Mouse (Mus musculus): ENCODE data around the gene Tango2. TPM values are rescaled to one million over a fixed set of nuclear protein-coding genes. Genes with fewer than 3 reads are reported as not detected.

Tango2 gene
- polyA plus RNA-seq, 1 experiment from 2014 or later = 52.1 TPM

DNA sequence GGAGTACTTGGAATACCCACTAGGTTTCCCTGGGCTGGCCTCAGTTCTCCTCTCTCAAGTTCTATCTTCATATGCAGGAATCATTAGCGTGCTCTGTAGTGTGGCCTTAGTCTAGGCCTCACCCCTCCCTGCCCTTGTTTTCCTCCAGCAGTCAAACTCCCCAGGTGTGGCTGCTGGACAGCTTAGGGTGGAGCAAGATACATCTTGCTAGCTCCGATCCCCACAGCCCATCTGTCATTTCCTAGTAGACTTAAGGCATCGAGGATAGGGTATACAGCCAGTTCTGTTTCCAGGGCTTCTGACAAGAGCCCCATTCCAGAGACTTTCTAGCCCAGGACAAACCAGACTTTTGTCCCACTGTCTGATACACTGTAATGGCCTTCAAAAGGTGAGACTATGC lies 43.8 kb upstream of the Tango2 start:
- Histone ChIP-seq H3K4me1 (ENCODE audit: control insufficient read depth, low read depth, low read length) (peaks cover 66% of the 10 kb centered on the region), H3K9me3 (replicated peaks; ENCODE audit: control insufficient read depth, low read length) (no peaks in the 10 kb centered on the region), H3K27me3 (ENCODE audit: control insufficient read depth, insufficient read depth, low read depth, low read length) (no peaks in the 10 kb centered on the region), H3K4me2 (ENCODE audit: low read depth, low read length) (no peak overlapping the region), H3K4me3 (ENCODE audit: low read depth, low read length) (no peak overlapping the region), H3K27ac (ENCODE audit: low read length) (no peak overlapping the region; the same call in 1 of the 2 replicates), H3K36me3 (ENCODE audit: control insufficient read depth, insufficient read depth) (no peaks in the 10 kb centered on the region), H3K9ac (ENCODE audit: low read depth, low read length) (peak overlapping the region; percentile 77; the same call in 1 of the 2 replicates)
- no peak for ATAC-seq (ENCODE audit: low read depth)
- 62% methylated on average over 3 of the region's 3 CpGs for WGBS (ENCODE audit: insufficient replicate concordance)

DNA sequence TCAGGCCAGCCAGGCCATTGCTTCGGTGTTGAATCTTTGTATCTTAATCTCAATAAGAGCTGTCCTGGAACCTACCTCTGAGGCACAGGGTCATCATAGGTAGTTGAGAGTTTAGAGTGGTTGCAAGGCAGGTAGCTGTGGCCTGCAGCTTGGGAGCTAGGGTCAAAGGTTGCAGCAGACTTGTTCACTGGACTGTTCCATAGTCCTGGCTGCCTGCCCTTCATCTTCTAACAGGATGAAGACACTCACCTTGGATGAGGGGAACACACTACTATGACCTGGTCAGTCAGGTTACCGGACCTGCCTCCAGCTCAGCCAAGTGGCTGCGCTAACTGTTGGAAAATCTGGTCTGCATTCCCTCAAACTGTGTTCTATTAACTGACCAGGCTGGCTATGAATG lies 43.2 kb upstream of the Tango2 start:
- Histone ChIP-seq H3K27me3 (ENCODE audit: control insufficient read depth, insufficient read depth, low read depth, low read length) (no peaks in the 10 kb centered on the region), H3K4me2 (ENCODE audit: low read depth, low read length) (no peak overlapping the region), H3K9me3 (replicated peaks; ENCODE audit: control insufficient read depth, low read length) (no peaks in the 10 kb centered on the region), H3K27ac (ENCODE audit: low read length) (no peak overlapping the region), H3K36me3 (ENCODE audit: control insufficient read depth, insufficient read depth) (no peaks in the 10 kb centered on the region), H3K9ac (ENCODE audit: low read depth, low read length) (no peak overlapping the region), H3K4me1 (ENCODE audit: control insufficient read depth, low read depth, low read length) (peaks cover 69% of the 10 kb centered on the region), H3K4me3 (ENCODE audit: low read depth, low read length) (no peak overlapping the region)
- ATAC-seq (ENCODE audit: low read depth) = no peak
- WGBS (ENCODE audit: insufficient replicate concordance) = 87% methylated on average over 3 of the region's 3 CpGs

DNA sequence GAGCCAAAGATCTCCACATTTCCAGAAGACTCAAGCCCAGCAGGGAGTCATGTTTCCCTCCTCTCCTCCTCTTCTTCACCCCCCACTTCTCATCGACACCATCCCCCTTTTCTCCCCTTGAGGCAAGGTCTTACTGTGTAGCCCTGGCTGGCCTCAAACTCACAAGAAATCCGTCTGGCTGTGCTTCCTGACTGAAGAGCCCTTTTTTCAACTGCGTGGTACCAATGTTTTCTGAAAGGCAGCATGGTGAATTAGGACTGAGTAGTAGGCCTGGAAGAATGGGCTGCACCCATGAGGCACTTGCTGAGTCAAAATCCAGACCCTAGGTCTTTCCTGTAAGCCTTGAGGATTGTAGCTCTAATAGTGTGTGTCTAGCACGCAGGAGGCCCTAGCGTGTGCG lies 42.5 kb upstream of the Tango2 start:
- H3K4me3 ChIP-seq (ENCODE audit: low read depth, low read length) = no peak overlapping the region
- no peak overlapping the region for H3K4me2 ChIP-seq (ENCODE audit: low read depth, low read length)
- no peaks in the 10 kb centered on the region for H3K9me3 ChIP-seq (replicated peaks; ENCODE audit: control insufficient read depth, low read length)
- no peak for ATAC-seq (ENCODE audit: low read depth)
- no peaks in the 10 kb centered on the region for H3K36me3 ChIP-seq (ENCODE audit: control insufficient read depth, insufficient read depth)
- peaks cover 64% of the 10 kb centered on the region for H3K4me1 ChIP-seq (ENCODE audit: control insufficient read depth, low read depth, low read length)
- H3K27ac ChIP-seq (ENCODE audit: low read length) = peak overlapping the region; percentile 42
- WGBS (ENCODE audit: insufficient replicate concordance) = 71% methylated on average over 6 of the region's 6 CpGs
- no peaks in the 10 kb centered on the region for H3K27me3 ChIP-seq (ENCODE audit: control insufficient read depth, insufficient read depth, low read depth, low read length)
- no peak overlapping the region for H3K9ac ChIP-seq (ENCODE audit: low read depth, low read length)

GRCm38 (mm10) chr16:18388583-18389435 lies 40.9 kb upstream of the Tango2 start:
- ATAC-seq (ENCODE audit: low read depth) = no peak
- Histone ChIP-seq H3K36me3 (ENCODE audit: control insufficient read depth, insufficient read depth) (no peaks in the 10 kb centered on the region), H3K4me1 (ENCODE audit: control insufficient read depth, low read depth, low read length) (peaks cover 55% of the 10 kb centered on the region), H3K27me3 (ENCODE audit: control insufficient read depth, insufficient read depth, low read depth, low read length) (no peaks in the 10 kb centered on the region), H3K4me3 (ENCODE audit: low read depth, low read length) (no peak overlapping the region), H3K9me3 (replicated peaks; ENCODE audit: control insufficient read depth, low read length) (no peaks in the 10 kb centered on the region), H3K9ac (ENCODE audit: low read depth, low read length) (0 out of 2 replicates have a peak overlapping the region, but pooled peaks have one; percentile 26), H3K27ac (ENCODE audit: low read length) (peak overlapping the region; percentile 72), H3K4me2 (ENCODE audit: low read depth, low read length) (no peak overlapping the region)
- WGBS (ENCODE audit: insufficient replicate concordance) = 66% methylated on average over 14 of the region's 14 CpGs

- Histone ChIP-seq H3K4me1 (ENCODE audit: control insufficient read depth, low read depth, low read length) (peaks cover 46% of the 10 kb centered on the region), H3K27ac (ENCODE audit: low read length) (peak overlapping the region; percentile 72), H3K9ac (ENCODE audit: low read depth, low read length) (peak overlapping the region; percentile 26; the same call in 1 of the 2 replicates), H3K4me2 (ENCODE audit: low read depth, low read length) (peak overlapping the region; percentile 50), H3K27me3 (ENCODE audit: control insufficient read depth, insufficient read depth, low read depth, low read length) (no peaks in the 10 kb centered on the region), H3K36me3 (ENCODE audit: control insufficient read depth, insufficient read depth) (no peaks in the 10 kb centered on the region), H3K9me3 (replicated peaks; ENCODE audit: control insufficient read depth, low read length) (no peaks in the 10 kb centered on the region), H3K4me3 (ENCODE audit: low read depth, low read length) (no peak overlapping the region)
- peak; percentile 68 for ATAC-seq (ENCODE audit: low read depth)
- WGBS (ENCODE audit: insufficient replicate concordance) = 25% methylated on average over 5 of the region's 7 CpGs
These were observed 40.0 kb upstream of the Tango2 start for GRCm38 (mm10) chr16:18387704-18388582.

DNA sequence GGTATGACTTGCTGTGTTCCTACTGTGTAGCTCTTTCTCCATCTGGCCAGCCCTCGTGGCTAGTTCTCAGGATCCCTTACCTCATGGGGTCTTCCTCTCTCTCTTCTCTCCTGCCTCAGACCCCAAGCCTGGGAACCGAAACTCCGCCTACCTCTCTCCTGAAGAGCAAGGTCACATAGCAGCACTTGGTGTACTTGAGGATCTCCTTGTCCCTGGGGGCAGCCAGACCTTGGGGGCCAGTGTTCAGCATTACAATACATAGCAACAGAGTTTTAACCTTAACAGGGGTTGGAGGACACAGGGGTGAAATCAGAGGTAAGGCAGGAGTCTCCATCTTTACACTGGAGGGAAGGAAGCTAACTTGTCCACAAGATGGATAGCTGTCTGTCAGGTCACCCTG lies 39.1 kb upstream of the Tango2 start:
- Histone ChIP-seq H3K4me1 (ENCODE audit: control insufficient read depth, low read depth, low read length) (peaks cover 41% of the 10 kb centered on the region), H3K4me3 (ENCODE audit: low read depth, low read length) (no peak overlapping the region), H3K27me3 (ENCODE audit: control insufficient read depth, insufficient read depth, low read depth, low read length) (no peaks in the 10 kb centered on the region), H3K9ac (ENCODE audit: low read depth, low read length) (0 out of 2 replicates have a peak overlapping the region, but pooled peaks have one; percentile 23), H3K4me2 (ENCODE audit: low read depth, low read length) (no peak overlapping the region), H3K36me3 (ENCODE audit: control insufficient read depth, insufficient read depth) (no peaks in the 10 kb centered on the region), H3K27ac (ENCODE audit: low read length) (peak overlapping the region; percentile 43), H3K9me3 (replicated peaks; ENCODE audit: control insufficient read depth, low read length) (no peaks in the 10 kb centered on the region)
- ATAC-seq (ENCODE audit: low read depth) = no peak
- WGBS (ENCODE audit: insufficient replicate concordance) = 43% methylated on average over 3 of the region's 3 CpGs

DNA sequence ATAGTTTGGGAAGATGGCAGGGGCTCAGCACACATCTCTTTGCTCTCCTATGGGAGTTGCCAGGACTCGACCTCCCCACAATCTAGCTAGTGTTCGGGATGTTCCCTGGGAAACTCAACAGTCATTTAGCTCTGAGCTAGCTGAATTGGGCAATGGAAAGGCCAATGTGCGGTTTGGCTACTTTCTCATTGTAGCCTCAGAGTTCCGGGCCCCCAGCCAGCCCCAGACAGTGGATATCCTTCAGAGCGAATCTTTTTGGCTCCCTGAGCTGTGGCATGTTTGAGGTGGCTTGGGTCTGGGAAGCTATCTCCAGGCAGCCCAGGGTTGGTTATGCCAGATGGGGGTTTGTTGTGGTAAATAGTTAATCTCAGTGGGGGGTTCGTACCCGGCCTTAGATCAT lies 38.5 kb upstream of the Tango2 start:
- Histone ChIP-seq H3K9me3 (replicated peaks; ENCODE audit: control insufficient read depth, low read length) (no peaks in the 10 kb centered on the region), H3K9ac (ENCODE audit: low read depth, low read length) (no peak overlapping the region), H3K4me3 (ENCODE audit: low read depth, low read length) (no peak overlapping the region), H3K4me2 (ENCODE audit: low read depth, low read length) (no peak overlapping the region), H3K27ac (ENCODE audit: low read length) (no peak overlapping the region), H3K4me1 (ENCODE audit: control insufficient read depth, low read depth, low read length) (peaks cover 36% of the 10 kb centered on the region), H3K36me3 (ENCODE audit: control insufficient read depth, insufficient read depth) (no peaks in the 10 kb centered on the region), H3K27me3 (ENCODE audit: control insufficient read depth, insufficient read depth, low read depth, low read length) (no peaks in the 10 kb centered on the region)
- whole genome bisulfite sequencing (ENCODE audit: insufficient replicate concordance) = 58% methylated on average over 7 of the region's 7 CpGs
- ATAC-seq (ENCODE audit: low read depth) = no peak

GRCm38 (mm10) chr16:18385411-18385810 lies 37.5 kb upstream of the Tango2 start:
- peaks cover 30% of the 10 kb centered on the region for H3K4me1 ChIP-seq (ENCODE audit: control insufficient read depth, low read depth, low read length)
- no peak overlapping the region for H3K9ac ChIP-seq (ENCODE audit: low read depth, low read length)
- ATAC-seq (ENCODE audit: low read depth) = no peak
- WGBS (ENCODE audit: insufficient replicate concordance) = 82% methylated on average over 5 of the region's 5 CpGs
- no peak overlapping the region for H3K4me3 ChIP-seq (ENCODE audit: low read depth, low read length)
- no peaks in the 10 kb centered on the region for H3K9me3 ChIP-seq (replicated peaks; ENCODE audit: control insufficient read depth, low read length)
- no peak overlapping the region for H3K27ac ChIP-seq (ENCODE audit: low read length)
- no peaks in the 10 kb centered on the region for H3K36me3 ChIP-seq (ENCODE audit: control insufficient read depth, insufficient read depth)
- no peak overlapping the region for H3K4me2 ChIP-seq (ENCODE audit: low read depth, low read length)
- H3K27me3 ChIP-seq (ENCODE audit: control insufficient read depth, insufficient read depth, low read depth, low read length) = no peaks in the 10 kb centered on the region

Data from liver, embryonic 16.5 days (tissue).